Mouse (Mus musculus) forebrain, embryonic 14.5 days (tissue): ENCODE measurements around the gene 4930447C04Rik. TPM values are rescaled to one million over a fixed set of nuclear protein-coding genes. Genes with fewer than 3 reads are reported as not detected.

ENCODE experiments used
- ATAC-seq: fragments of 200-750 bp; cut with Nextera tagmentation; 2 replicates; pipeline ENCODE4 v1.8.0; 2017; ENCODE audit warnings: mild to moderate bottlenecking, moderate library complexity
- DNase-seq: peaks from one replicate; pipeline ENCODE4 v3.0.0-alpha.2; 2015; ENCODE audit warnings: low spot score
- H3K27ac ChIP-seq: fragments of 300-500 bp; sonication (generic); 2 replicates; pipeline ENCODE4 v1.5.1; 2014; ENCODE audit warnings: low read depth, mild to moderate bottlenecking, control low read depth, low read length, moderate library complexity
- H3K27me3 ChIP-seq: fragments of 300-500 bp; sonication (generic); replicated peaks from 2 replicates; pipeline ENCODE4 v1.6.1; 2014; ENCODE audit warnings: low read length, control low read depth, mixed read lengths; ENCODE audit not compliant: control insufficient read depth, insufficient read depth
- H3K36me3 ChIP-seq: fragments of 300-500 bp; sonication (generic); 2 replicates; pipeline ENCODE4 v1.6.1; 2014; ENCODE audit warnings: low read length, control low read depth; ENCODE audit not compliant: control insufficient read depth, insufficient read depth
- H3K4me1 ChIP-seq: fragments of 300-500 bp; sonication (generic); 2 replicates; pipeline ENCODE4 v1.6.1; 2014; ENCODE audit warnings: antibody characterized with exemption, low read length, control low read depth; ENCODE audit not compliant: control insufficient read depth, insufficient read depth
- H3K4me2 ChIP-seq: fragments of 300-500 bp; sonication (generic); 2 replicates; pipeline ENCODE4 v1.6.1; 2014; ENCODE audit warnings: mild to moderate bottlenecking, control low read depth, low read length
- H3K4me3 ChIP-seq: fragments of 300-500 bp; sonication (generic); 2 replicates; pipeline ENCODE4 v1.5.1; 2014; ENCODE audit warnings: low read depth, low read length, control low read depth
- H3K9ac ChIP-seq: fragments of 300-500 bp; sonication (generic); 2 replicates; pipeline ENCODE4 v1.6.1; 2014; ENCODE audit warnings: mild to moderate bottlenecking, low read length, control low read depth, moderate library complexity
- H3K9me3 ChIP-seq: fragments of 300-500 bp; sonication (generic); replicated peaks from 2 replicates; pipeline ENCODE4 v1.6.1; 2016; ENCODE audit warnings: low read length, control low read depth, mixed read lengths; ENCODE audit not compliant: control insufficient read depth
- WGBS: fragments of 180-500 bp; shearing (Covaris S2); extraction: QIAGEN DNeasy Blood & Tissue Kit; methylation state at CpG from one replicate; pipeline ENCODE4 v1.1.7; 2014; 5-methylcytosine and 5-hydroxymethylcytosine counted together
- polyA plus RNA-seq: library from polyadenylated mRNA; unstranded; fragments of >200 nt; fragmentation: Nextera tagmentation; extraction: Ambion mirVana; gene quantifications from 2 replicates; pipeline ENCODE4 v1.2.1, GENCODE M21; 2014

4930447C04Rik gene
- polyA plus RNA-seq, 1 experiment from 2014 or later, result 1.3 TPM

GRCm38 (mm10) chr12:72970620-72971019 is 30.0 kb upstream of the 4930447C04Rik start:
- Histone ChIP-seq H3K4me1 (no peaks in the 10 kb centered on the region), H3K9ac (no peak overlapping the region), H3K4me2 (no peak overlapping the region), H3K36me3 (no peaks in the 10 kb centered on the region), H3K27ac (no peak overlapping the region), H3K9me3 (no peaks in the 10 kb centered on the region), H3K4me3 (no peak overlapping the region), H3K27me3 (peaks cover 29% of the 10 kb centered on the region)
- 70% methylated on average over 14 of the region's 14 CpGs for WGBS
- ATAC-seq (no peak), DNase-seq (no peak)

DNA sequence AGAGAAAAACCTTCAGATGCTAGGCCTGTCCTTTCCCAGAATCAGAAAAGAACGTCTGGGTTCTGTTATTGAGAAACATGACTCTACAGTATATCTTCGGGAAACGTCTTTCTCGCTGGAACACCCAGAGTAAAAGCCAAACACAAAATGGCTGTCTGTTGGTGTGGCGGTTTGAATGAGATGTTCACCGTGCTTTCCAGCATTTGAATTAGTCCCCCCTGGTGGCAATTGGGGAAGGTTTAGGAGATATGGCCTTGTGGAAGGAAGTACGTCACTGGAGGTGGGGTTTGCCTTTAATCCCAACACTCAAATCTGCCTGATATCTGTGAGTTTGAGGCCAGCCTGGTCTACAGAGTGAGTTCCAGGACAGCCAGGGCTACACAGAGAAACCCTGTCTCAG is 27.0 kb upstream of the 4930447C04Rik start:
- no peak overlapping the region for H3K4me3 ChIP-seq
- H3K4me1 ChIP-seq, result no peaks in the 10 kb centered on the region
- H3K9me3 ChIP-seq, result no peaks in the 10 kb centered on the region
- H3K4me2 ChIP-seq, result no peak overlapping the region
- DNase-seq, result no peak
- no peaks in the 10 kb centered on the region for H3K36me3 ChIP-seq
- ATAC-seq, result no peak
- no peak overlapping the region for H3K27ac ChIP-seq
- H3K27me3 ChIP-seq, result peaks cover 14% of the 10 kb centered on the region
- 83% methylated on average over 7 of the region's 7 CpGs for WGBS
- no peak overlapping the region for H3K9ac ChIP-seq

GRCm38 (mm10) chr12:72962761-72963160 is 22.2 kb upstream of the 4930447C04Rik start:
- DNase-seq, result no peak
- Histone ChIP-seq H3K4me3 (no peak overlapping the region), H3K27ac (no peak overlapping the region), H3K27me3 (peaks cover 3% of the 10 kb centered on the region; the same call in 1 of the 2 replicates), H3K4me2 (no peak overlapping the region), H3K36me3 (no peaks in the 10 kb centered on the region), H3K4me1 (no peaks in the 10 kb centered on the region), H3K9ac (no peak overlapping the region), H3K9me3 (no peaks in the 10 kb centered on the region)
- ATAC-seq, result no peak
- WGBS, result 59% methylated on average over 6 of the region's 6 CpGs

DNA sequence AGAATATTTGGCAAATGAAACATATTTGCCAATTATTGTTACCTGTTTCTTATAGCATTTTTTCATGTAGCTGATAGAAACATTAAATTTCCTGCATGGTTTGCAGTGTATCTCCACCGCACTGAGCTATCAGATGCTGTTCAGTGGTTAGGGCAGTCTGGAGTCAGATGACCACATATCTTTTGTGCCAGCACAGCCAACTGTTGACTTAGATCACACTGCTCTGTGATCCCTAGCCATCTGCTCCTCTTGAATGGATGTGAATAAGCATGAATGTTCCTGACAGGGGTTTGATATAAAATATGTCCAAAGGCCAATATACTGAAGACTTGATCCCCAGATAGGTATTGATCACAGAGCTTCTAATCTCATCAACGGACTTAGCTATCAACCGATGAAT is 17.9 kb upstream of the 4930447C04Rik start:
- H3K9me3 ChIP-seq, result no peaks in the 10 kb centered on the region
- H3K4me1 ChIP-seq, result no peaks in the 10 kb centered on the region
- DNase-seq (no peak), ATAC-seq (no peak)
- H3K4me3 ChIP-seq, result no peak overlapping the region
- H3K27me3 ChIP-seq, result peaks cover 7% of the 10 kb centered on the region
- WGBS, result 95% methylated on average over 3 of the region's 3 CpGs
- no peak overlapping the region for H3K27ac ChIP-seq
- no peak overlapping the region for H3K4me2 ChIP-seq
- no peak overlapping the region for H3K9ac ChIP-seq
- H3K36me3 ChIP-seq, result no peaks in the 10 kb centered on the region

DNA sequence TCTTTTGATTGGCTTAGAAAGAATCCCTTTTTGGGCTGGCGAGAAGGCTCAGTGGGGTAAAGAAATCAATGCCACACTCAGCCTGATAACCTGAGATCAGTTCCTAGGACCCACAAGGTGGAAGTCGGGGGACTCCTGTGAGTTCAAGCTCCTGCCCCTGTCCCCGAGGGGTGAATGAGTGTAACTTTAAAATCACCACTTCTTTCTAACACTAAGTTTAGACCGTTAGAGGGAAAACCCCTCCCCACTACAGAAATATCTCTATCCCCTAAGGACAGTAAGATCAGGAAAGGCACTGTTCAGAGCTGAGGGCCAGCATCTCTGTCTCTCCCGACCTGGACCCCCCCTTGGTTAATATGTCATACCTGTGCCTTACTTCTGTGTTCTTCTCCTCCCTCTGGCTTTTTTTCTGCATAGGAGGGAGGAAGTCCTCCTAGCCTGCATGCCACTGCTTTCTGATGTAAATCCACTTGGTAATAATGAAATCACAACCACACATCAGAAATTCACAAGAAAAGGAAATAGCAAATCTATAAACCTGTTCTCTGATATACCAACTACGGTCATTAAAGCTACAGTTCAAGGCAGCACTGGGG is 17.4 kb upstream of the 4930447C04Rik start:
- Histone ChIP-seq H3K4me2 (no peak overlapping the region), H3K4me3 (no peak overlapping the region), H3K27ac (no peak overlapping the region), H3K9ac (no peak overlapping the region), H3K9me3 (no peaks in the 10 kb centered on the region), H3K4me1 (no peaks in the 10 kb centered on the region), H3K27me3 (peaks cover 7% of the 10 kb centered on the region), H3K36me3 (no peaks in the 10 kb centered on the region)
- no peak for ATAC-seq
- WGBS, result 76% methylated on average over 6 of the region's 6 CpGs
- DNase-seq, result no peak

GRCm38 (mm10) chr12:72954906-72955305 is 14.3 kb upstream of the 4930447C04Rik start:
- ATAC-seq, result no peak
- 81% methylated on average over 4 of the region's 4 CpGs for WGBS
- H3K4me1 ChIP-seq, result no peaks in the 10 kb centered on the region
- H3K9ac ChIP-seq, result no peak overlapping the region
- peaks cover 20% of the 10 kb centered on the region for H3K27me3 ChIP-seq
- H3K9me3 ChIP-seq, result no peaks in the 10 kb centered on the region
- no peak overlapping the region for H3K27ac ChIP-seq
- no peak overlapping the region for H3K4me2 ChIP-seq
- H3K4me3 ChIP-seq, result no peak overlapping the region
- H3K36me3 ChIP-seq, result no peaks in the 10 kb centered on the region
- DNase-seq, result no peak

GRCm38 (mm10) chr12:72953858-72954257 is 13.3 kb upstream of the 4930447C04Rik start:
- no peak overlapping the region for H3K27ac ChIP-seq
- no peak overlapping the region for H3K4me2 ChIP-seq
- H3K27me3 ChIP-seq, result peaks cover 30% of the 10 kb centered on the region

DNA sequence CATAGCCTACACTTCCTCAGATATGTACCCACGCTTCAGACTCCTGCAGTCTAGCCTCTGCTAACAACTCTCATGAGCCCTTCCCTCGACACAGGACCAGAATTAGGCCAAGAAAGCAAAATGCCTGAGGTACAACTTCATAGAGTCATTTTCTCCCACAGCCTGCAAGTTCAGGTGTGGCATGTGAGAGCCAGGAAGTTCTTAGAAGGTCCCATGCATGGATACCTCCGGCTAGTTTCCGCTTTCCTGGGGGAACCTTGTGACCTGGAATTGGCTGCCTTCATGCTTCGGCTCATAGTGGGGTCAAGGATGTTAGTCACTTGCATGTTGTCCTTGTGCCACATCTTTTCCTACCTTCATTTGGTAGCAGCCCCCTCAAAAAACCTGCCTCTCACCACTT is 12.5 kb upstream of the 4930447C04Rik start:
- Histone ChIP-seq H3K9me3 (no peaks in the 10 kb centered on the region), H3K4me1 (no peaks in the 10 kb centered on the region), H3K27ac (no peak overlapping the region), H3K4me2 (no peak overlapping the region), H3K27me3 (peaks cover 35% of the 10 kb centered on the region), H3K36me3 (no peaks in the 10 kb centered on the region), H3K9ac (no peak overlapping the region), H3K4me3 (no peak overlapping the region)
- ATAC-seq (no peak), DNase-seq (no peak)
- WGBS, result 83% methylated on average over 5 of the region's 5 CpGs

More at GRCm38 (mm10) chr12:72953858-72954257, 13.3 kb upstream of the 4930447C04Rik start:
- Histone ChIP-seq H3K4me1 (no peaks in the 10 kb centered on the region), H3K36me3 (no peaks in the 10 kb centered on the region), H3K9ac (no peak overlapping the region), H3K4me3 (no peak overlapping the region), H3K9me3 (no peaks in the 10 kb centered on the region)
- no peak for DNase-seq
- WGBS, result 89% methylated on average over 5 of the region's 5 CpGs
- no peak for ATAC-seq

DNA sequence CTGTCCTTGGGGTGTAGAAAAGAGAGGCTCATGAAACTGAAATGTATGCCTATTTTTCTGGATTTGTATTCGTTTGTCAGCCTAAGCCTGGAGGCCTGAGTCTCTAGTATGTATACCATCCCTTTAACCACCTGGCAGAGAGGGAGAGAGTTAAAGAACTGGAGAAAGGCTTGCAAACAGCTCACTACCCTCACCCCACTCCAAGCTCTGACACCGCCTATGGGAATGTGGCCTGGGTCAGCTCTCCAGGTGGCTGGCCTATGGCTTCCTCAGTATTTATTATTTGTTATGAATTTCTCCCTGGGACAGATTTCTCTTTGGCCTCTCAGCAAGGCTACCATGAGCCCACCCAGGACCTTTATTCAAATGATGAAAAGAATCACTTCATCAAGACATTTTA is 6.8 kb upstream of the 4930447C04Rik start:
- WGBS, result 20% methylated on average over 2 of the region's 2 CpGs
- no peak overlapping the region for H3K4me2 ChIP-seq

More for the DNA sequence above, 6.8 kb upstream of the 4930447C04Rik start:
- Histone ChIP-seq H3K9ac (no peak overlapping the region), H3K27ac (no peak overlapping the region), H3K4me3 (no peak overlapping the region), H3K36me3 (no peaks in the 10 kb centered on the region), H3K27me3 (peaks cover 82% of the 10 kb centered on the region), H3K4me1 (no peaks in the 10 kb centered on the region), H3K9me3 (no peaks in the 10 kb centered on the region)
- no peak for DNase-seq
- ATAC-seq, result no peak
